Mouse (Mus musculus) liver, postnatal 0 days (tissue): ENCODE measurements around the gene Cep104. TPM values are rescaled to one million over a fixed set of nuclear protein-coding genes. Genes with fewer than 3 reads are reported as not detected.
A peak's percentile ranks its signal among the peaks of the same experiment; 100 is the strongest.

Experiments
- ATAC-seq: fragments of 200-750 bp; cut with Nextera tagmentation; 2 replicates; pipeline ENCODE4 v1.8.0; 2017; ENCODE audit warnings: mild to moderate bottlenecking, moderate library complexity
- DNase-seq: peaks from one replicate; pipeline ENCODE4 v3.0.0-alpha.2; 2016
- H3K27ac ChIP-seq: fragments of 300-500 bp; sonication (generic); 2 replicates; pipeline ENCODE4 v1.5.1; 2014; ENCODE audit warnings: antibody characterized with exemption, moderate library complexity, mild to moderate bottlenecking, low read depth
- H3K27me3 ChIP-seq: fragments of 300-500 bp; sonication (generic); 2 replicates; pipeline ENCODE4 v1.6.1; 2014; ENCODE audit warnings: low read length, control low read depth, mixed read lengths; ENCODE audit not compliant: insufficient read depth
- H3K36me3 ChIP-seq: fragments of 300-500 bp; sonication (generic); replicated peaks from 2 replicates; pipeline ENCODE4 v1.6.1; 2014; ENCODE audit warnings: mild to moderate bottlenecking, control low read depth, low read length, moderate library complexity, mixed read lengths; ENCODE audit not compliant: insufficient read depth
- H3K4me1 ChIP-seq: fragments of 300-500 bp; sonication (generic); 2 replicates; pipeline ENCODE4 v1.6.1; 2014; ENCODE audit warnings: antibody characterized with exemption, mild to moderate bottlenecking, control low read depth; ENCODE audit not compliant: insufficient read depth
- H3K4me2 ChIP-seq: fragments of 300-500 bp; sonication (generic); 2 replicates; pipeline ENCODE4 v1.6.1; 2014; ENCODE audit warnings: low read depth, mild to moderate bottlenecking, low read length, moderate library complexity, mixed read lengths
- H3K4me3 ChIP-seq: fragments of 300-500 bp; sonication (generic); 2 replicates; pipeline ENCODE4 v1.5.1; 2014; ENCODE audit warnings: low read depth, low read length
- H3K9ac ChIP-seq: fragments of 300-500 bp; sonication (generic); replicated peaks from 2 replicates; pipeline ENCODE4 v1.6.1; 2014; ENCODE audit warnings: mild to moderate bottlenecking, moderate library complexity
- H3K9me3 ChIP-seq: fragments of 300-500 bp; sonication (generic); 2 replicates; pipeline ENCODE4 v1.6.1; 2016; ENCODE audit warnings: mild to moderate bottlenecking, control low read depth, low read length, mixed read lengths
- CTCF ChIP-seq: sonication (generic); IDR thresholded peaks from 2 replicates; pipeline ENCODE4 v1.5.1; 2016; ENCODE audit warnings: antibody characterized with exemption, low read depth
- EP300 ChIP-seq: IDR thresholded peaks from 2 replicates; pipeline ENCODE4 v1.6.1; 2016; ENCODE audit warnings: antibody characterized with exemption, low read depth, mild to moderate bottlenecking
- WGBS: fragments of 180-500 bp; shearing (Covaris S2); extraction: QIAGEN DNeasy Blood & Tissue Kit; methylation state at CpG from one replicate; pipeline ENCODE4 v1.1.7; 2014; ENCODE audit not compliant: insufficient replicate concordance; 5-methylcytosine and 5-hydroxymethylcytosine counted together
- polyA plus RNA-seq: library from polyadenylated mRNA; unstranded; fragments of >200 nt; fragmentation: Nextera tagmentation; extraction: Ambion mirVana; gene quantifications from 2 replicates; pipeline ENCODE4 v1.2.1, GENCODE M21; 2015

Cep104 gene
- polyA plus RNA-seq, 1 experiment from 2014 or later, result 2.5 TPM

DNA sequence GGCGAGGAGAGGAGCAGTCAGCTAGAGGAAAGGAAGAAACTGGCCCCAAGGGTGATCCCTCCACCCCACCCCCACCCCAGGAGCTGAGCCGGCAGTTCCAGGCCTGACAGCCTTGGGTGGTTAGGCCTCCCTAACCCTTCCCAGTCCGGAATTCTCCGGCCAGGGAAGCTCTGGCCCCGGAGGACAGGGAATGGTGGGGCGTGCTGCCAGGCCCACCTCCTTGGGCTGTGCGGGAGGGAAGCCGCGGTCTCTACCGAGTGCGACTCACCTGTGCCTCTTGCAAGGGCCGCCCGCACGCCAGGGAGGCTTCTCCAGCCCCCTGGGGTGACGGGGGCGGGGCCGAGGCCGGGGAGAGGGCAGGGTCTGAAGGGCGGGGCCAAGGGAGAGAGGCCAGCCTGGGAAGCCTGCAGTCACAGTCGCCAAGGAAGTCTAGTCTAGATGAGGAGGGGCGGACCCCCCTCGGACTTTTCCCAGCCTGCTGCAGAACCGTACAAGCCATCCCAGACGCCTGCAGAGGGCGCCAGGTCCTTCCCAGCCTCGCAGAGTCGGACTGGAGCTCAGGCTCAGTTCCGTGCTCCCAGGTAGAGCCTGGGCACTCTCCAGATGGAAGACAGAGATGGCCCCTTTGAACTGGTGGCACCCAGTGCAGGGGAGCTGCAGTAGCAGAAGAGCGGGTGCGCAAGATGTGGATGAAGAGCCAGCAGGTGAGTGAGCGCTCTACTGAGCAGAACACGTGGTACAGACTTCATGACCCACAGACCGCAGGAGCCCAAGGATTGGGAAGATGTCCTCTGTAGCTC is 50.8 kb downstream of the Cep104 start, which contains the start of gene Smim1:
TSS of gene Smim1 (minus strand) at position 590 of the 800 bp plus-strand sequence.
- H3K4me1 ChIP-seq, result peaks cover 31% of the 10 kb centered on the region
- ATAC-seq, result peak; percentile 40
- TF ChIP-seq EP300 (no peak), CTCF (peak; percentile 72)
- peak within 1 kb of the TSS; percentile 86 for H3K9ac ChIP-seq
- peak; percentile 85 for DNase-seq
- peaks cover 21% of the 10 kb centered on the region for H3K36me3 ChIP-seq
- H3K4me3 ChIP-seq, result peak within 1 kb of the TSS; percentile 84
- WGBS, result 3% methylated on average over 32 of the region's 33 CpGs
- peak within 1 kb of the TSS; percentile 89 for H3K27ac ChIP-seq
- no peaks in the 10 kb centered on the region for H3K27me3 ChIP-seq
- H3K4me2 ChIP-seq, result peak within 1 kb of the TSS; percentile 94
- H3K9me3 ChIP-seq, result no peaks in the 10 kb centered on the region

DNA sequence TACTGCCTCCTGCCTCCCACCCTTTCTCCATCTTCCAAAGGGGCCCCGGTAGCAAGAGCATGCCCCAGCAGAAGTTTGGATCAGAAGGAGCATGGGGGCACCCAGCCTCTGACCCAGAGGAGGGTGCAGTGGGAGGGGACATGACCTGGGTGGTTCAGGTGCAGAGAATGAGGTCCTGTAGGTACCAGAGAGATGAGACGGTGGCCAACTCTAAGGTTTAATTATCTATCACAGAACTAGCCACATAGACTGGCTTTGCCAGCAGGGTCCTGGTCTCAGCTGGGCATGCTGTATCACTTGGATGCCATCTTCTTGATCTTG is 51.4 kb downstream of the Cep104 start:
- Histone ChIP-seq H3K4me3 (peak overlapping the region; percentile 84), H3K4me2 (peak overlapping the region; percentile 94), H3K9me3 (no peaks in the 10 kb centered on the region), H3K4me1 (peaks cover 31% of the 10 kb centered on the region), H3K27me3 (no peaks in the 10 kb centered on the region), H3K36me3 (peaks cover 15% of the 10 kb centered on the region), H3K27ac (peak overlapping the region; percentile 44; the same call in 1 of the 2 replicates), H3K9ac (peak overlapping the region; percentile 86)
- DNase-seq (no peak), ATAC-seq (no peak)
- TF ChIP-seq EP300 (no peak), CTCF (no peak)
- WGBS, result 24% methylated on average over 2 of the region's 2 CpGs

DNA sequence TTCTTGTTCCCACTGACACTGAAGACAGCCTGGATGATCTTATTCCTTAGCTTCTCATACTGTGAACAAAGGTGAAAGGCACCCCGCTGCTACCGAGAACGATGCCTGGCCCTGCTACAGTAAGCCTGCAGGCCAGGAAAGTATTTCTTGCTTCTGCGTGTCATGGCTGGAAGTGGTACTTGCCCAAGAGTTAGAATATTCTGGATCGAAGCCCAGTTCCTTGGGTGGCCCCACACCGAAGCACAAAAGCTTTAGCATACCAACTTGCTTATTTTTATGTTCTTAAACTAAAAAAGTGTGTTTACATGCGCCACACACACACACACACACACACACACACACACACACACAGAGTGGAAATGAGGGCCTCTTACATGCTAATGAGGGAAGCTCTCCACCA is 53.1 kb downstream of the Cep104 start:
- TF ChIP-seq EP300, result no peak
- no peak for TF ChIP-seq CTCF
- no peak for ATAC-seq
- H3K27ac ChIP-seq, result no peak overlapping the region
- peaks cover 30% of the 10 kb centered on the region for H3K4me1 ChIP-seq
- no peak overlapping the region for H3K9ac ChIP-seq
- H3K27me3 ChIP-seq, result no peaks in the 10 kb centered on the region
- H3K36me3 ChIP-seq, result peaks cover under 1% of the 10 kb centered on the region; the same call in 1 of the 2 replicates
- no peak for DNase-seq
- no peaks in the 10 kb centered on the region for H3K9me3 ChIP-seq
- H3K4me2 ChIP-seq, result no peak overlapping the region
- no peak overlapping the region for H3K4me3 ChIP-seq
- WGBS, result 79% methylated on average over 7 of the region's 7 CpGs

DNA sequence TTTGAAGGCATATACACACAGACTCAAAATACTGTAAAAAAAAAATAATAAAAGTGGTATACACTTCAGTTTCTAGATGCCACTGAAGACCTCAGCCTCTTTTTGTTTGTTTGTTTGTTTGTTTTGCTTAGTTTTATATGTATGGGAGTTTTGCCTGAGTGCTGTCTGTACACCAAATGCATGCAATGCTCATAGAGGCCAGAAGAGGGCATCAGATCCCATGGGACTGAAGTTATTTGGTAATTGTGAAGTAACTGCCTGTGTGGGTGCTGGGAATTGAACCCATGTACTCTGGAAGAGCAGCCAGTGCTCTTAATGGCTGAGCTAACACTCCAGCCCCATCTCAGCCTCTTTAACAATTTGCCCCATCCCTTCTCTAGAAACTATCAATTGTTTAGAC is 53.7 kb downstream of the Cep104 start:
- Histone ChIP-seq H3K36me3 (no peaks in the 10 kb centered on the region), H3K27ac (no peak overlapping the region), H3K9me3 (no peaks in the 10 kb centered on the region), H3K4me2 (no peak overlapping the region), H3K4me3 (no peak overlapping the region), H3K4me1 (peaks cover 26% of the 10 kb centered on the region), H3K27me3 (no peaks in the 10 kb centered on the region), H3K9ac (no peak overlapping the region)
- ATAC-seq, result no peak
- DNase-seq, result peak; percentile 38
- TF ChIP-seq EP300 (no peak), CTCF (peak; percentile 74)

DNA sequence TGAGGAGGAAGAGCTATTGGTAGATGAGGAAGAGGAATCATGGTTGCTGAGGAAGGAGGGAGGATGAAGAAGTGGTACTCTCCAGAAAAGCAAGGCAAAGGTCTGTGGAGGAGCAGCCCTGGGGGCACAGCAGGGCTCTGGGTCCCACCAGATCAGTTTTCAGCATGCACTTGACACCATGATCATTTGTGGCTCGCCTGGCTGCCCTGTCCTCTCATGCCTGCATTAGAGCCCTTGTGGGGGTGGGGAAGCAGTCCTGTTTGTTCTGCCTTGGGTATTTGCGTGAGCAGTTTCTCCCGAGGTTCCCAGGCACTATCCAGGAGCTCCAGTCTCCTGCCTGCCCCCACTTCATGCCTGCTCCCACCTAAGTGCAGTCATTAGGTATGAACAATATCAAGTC is 62.1 kb downstream of the Cep104 start:
- no peak for ATAC-seq
- no peaks in the 10 kb centered on the region for H3K27me3 ChIP-seq
- no peak overlapping the region for H3K9ac ChIP-seq
- TF ChIP-seq CTCF (no peak), EP300 (no peak)
- H3K4me3 ChIP-seq, result no peak overlapping the region
- H3K36me3 ChIP-seq, result no peaks in the 10 kb centered on the region
- H3K9me3 ChIP-seq, result no peaks in the 10 kb centered on the region
- DNase-seq, result no peak
- H3K27ac ChIP-seq, result no peak overlapping the region
- 26% methylated on average over 3 of the region's 3 CpGs for WGBS
- no peak overlapping the region for H3K4me2 ChIP-seq
- no peaks in the 10 kb centered on the region for H3K4me1 ChIP-seq

DNA sequence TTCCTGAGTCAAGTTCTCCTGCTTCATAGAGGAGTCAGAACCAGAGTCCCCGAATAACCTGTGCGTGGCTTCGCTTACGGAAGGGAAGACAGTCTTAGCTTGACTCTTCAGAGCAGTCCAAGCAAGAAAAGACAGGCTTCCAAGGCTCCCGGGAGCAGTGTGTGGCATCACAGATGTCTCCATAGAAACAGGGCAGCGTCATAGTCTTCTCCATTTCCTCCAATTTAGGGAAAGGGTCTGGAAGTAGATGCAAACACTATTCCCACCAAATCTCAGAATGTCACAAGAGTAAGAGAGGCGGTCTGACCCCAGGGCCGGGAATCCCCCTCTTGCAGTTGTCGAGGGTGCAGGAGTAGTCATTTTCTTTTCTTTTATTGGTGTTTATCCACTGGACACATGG is 67.6 kb downstream of the Cep104 start, which contains the start of gene Ccdc27:
TSS of gene Ccdc27 (minus strand) at position 101 of the 400 bp plus-strand sequence.
- Histone ChIP-seq H3K27me3 (no peaks in the 10 kb centered on the region), H3K4me3 (no peak within 1 kb of the TSS), H3K4me1 (no peaks in the 10 kb centered on the region), H3K4me2 (no peak within 1 kb of the TSS), H3K9ac (no peak within 1 kb of the TSS), H3K36me3 (no peaks in the 10 kb centered on the region), H3K27ac (no peak within 1 kb of the TSS), H3K9me3 (no peaks in the 10 kb centered on the region)
- DNase-seq, result no peak
- TF ChIP-seq EP300, result no peak
- no peak for TF ChIP-seq CTCF
- WGBS, result 73% methylated on average over 9 of the region's 9 CpGs
- ATAC-seq, result no peak
